ENCODE assay signal across 8 mouse cellular contexts in genomic region chr12:99393867-99394630, GRCm38 (mm10).
DNase-seq lines count a peak whose midpoint lies in the region; ATAC-seq lines count a peak whose summit lies in the region.

No protein-coding gene starts in this region.

- H3K4me1 ChIP-seq in kidney, embryonic 15.5 days = peaks cover 27% of the 10 kb centered on the region
- H3K4me1 ChIP-seq in embryonic facial prominence, embryonic 10.5 days = peaks cover 25% of the 10 kb centered on the region
- peaks cover 20% of the 10 kb centered on the region for H3K4me1 ChIP-seq in intestine, embryonic 14.5 days (replicated peaks; ENCODE audit: control insufficient read depth, insufficient read depth, low read length)
- H3K4me1 ChIP-seq in neural tube, embryonic 13.5 days (replicated peaks) = peaks cover 30% of the 10 kb centered on the region

- no peak for DNase-seq in kidney, adult 9 months
- DNase-seq in embryonic facial prominence, embryonic 10.5 days (ENCODE audit: low spot score) = no peak
- no peak for DNase-seq in intestine, embryonic 14.5 days (ENCODE audit: low spot score)
- no peak for DNase-seq in adrenal gland, postnatal 14 days
- no peak for DNase-seq in frontal cortex, adult 2 months (ENCODE audit: extremely low spot score in 1 of 2, low spot score in 1 of 2)
- no peak for DNase-seq in lung, adult 18-20 months

- peak overlapping the region; percentile 82 for H3K4me3 ChIP-seq in kidney, embryonic 15.5 days (replicated peaks)
- H3K4me3 ChIP-seq in embryonic facial prominence, embryonic 10.5 days = peak overlapping the region; percentile 95
- H3K4me3 ChIP-seq in intestine, embryonic 14.5 days (ENCODE audit: low read depth, low read length) = peak overlapping the region; percentile 76
- H3K4me3 ChIP-seq in neural tube, embryonic 13.5 days = peak overlapping the region; percentile 91

- no peaks in the 10 kb centered on the region for H3K36me3 ChIP-seq in kidney, embryonic 15.5 days
- H3K36me3 ChIP-seq in embryonic facial prominence, embryonic 10.5 days (replicated peaks) = 0 out of 2 replicates have a peak, but pooled peaks cover 4% of the 10 kb centered on the region
- H3K36me3 ChIP-seq in intestine, embryonic 14.5 days (ENCODE audit: control insufficient read depth, insufficient read depth, low read length) = no peaks in the 10 kb centered on the region
- H3K36me3 ChIP-seq in neural tube, embryonic 13.5 days = no peaks in the 10 kb centered on the region

- 45% methylated on average over 11 of the region's 11 CpGs for WGBS in kidney, embryonic 15.5 days
- WGBS in embryonic facial prominence, embryonic 10.5 days = 32% methylated on average over 11 of the region's 11 CpGs
- 52% methylated on average over 11 of the region's 11 CpGs for WGBS in intestine, embryonic 14.5 days
- WGBS in neural tube, embryonic 13.5 days = 47% methylated on average over 11 of the region's 11 CpGs

- H3K27ac ChIP-seq in kidney, embryonic 15.5 days = peak overlapping the region; percentile 92; the same call in 1 of the 2 replicates
- H3K27ac ChIP-seq in embryonic facial prominence, embryonic 10.5 days (replicated peaks) = peak overlapping the region; percentile 96; the same call in 1 of the 2 replicates
- peak overlapping the region; percentile 95; the same call in 1 of the 2 replicates for H3K27ac ChIP-seq in intestine, embryonic 14.5 days (ENCODE audit: low read depth)
- no peak overlapping the region for H3K27ac ChIP-seq in neural tube, embryonic 13.5 days (replicated peaks)

- H3K9me3 ChIP-seq in kidney, embryonic 15.5 days (replicated peaks) = no peaks in the 10 kb centered on the region
- H3K9me3 ChIP-seq in embryonic facial prominence, embryonic 10.5 days = no peaks in the 10 kb centered on the region
- no peaks in the 10 kb centered on the region for H3K9me3 ChIP-seq in intestine, embryonic 14.5 days (ENCODE audit: control insufficient read depth, low read length)
- H3K9me3 ChIP-seq in neural tube, embryonic 13.5 days = peaks cover 5% of the 10 kb centered on the region; the same call in 1 of the 2 replicates

- H3K27me3 ChIP-seq in kidney, embryonic 15.5 days = no peaks in the 10 kb centered on the region
- H3K27me3 ChIP-seq in embryonic facial prominence, embryonic 10.5 days (replicated peaks; ENCODE audit: low read depth, poor library complexity, severe bottlenecking) = no peaks in the 10 kb centered on the region
- no peaks in the 10 kb centered on the region for H3K27me3 ChIP-seq in intestine, embryonic 14.5 days (replicated peaks; ENCODE audit: control insufficient read depth, insufficient read depth, low read length)
- no peaks in the 10 kb centered on the region for H3K27me3 ChIP-seq in neural tube, embryonic 13.5 days

- no peak for ATAC-seq in kidney, embryonic 15.5 days (replicated peaks; ENCODE audit: low FRiP score)
- no peak for ATAC-seq in intestine, embryonic 14.5 days (replicated peaks; ENCODE audit: low FRiP score, low TSS enrichment, low read depth)
- no peak for ATAC-seq in neural tube, embryonic 13.5 days (ENCODE audit: low read depth)

- H3K4me2 ChIP-seq in kidney, embryonic 15.5 days = peak overlapping the region; percentile 86
- H3K4me2 ChIP-seq in intestine, embryonic 14.5 days (ENCODE audit: low read length) = peak overlapping the region; percentile 81
- peak overlapping the region; percentile 82 for H3K4me2 ChIP-seq in neural tube, embryonic 13.5 days

- no peak overlapping the region for H3K9ac ChIP-seq in kidney, embryonic 15.5 days
- peak overlapping the region; percentile 79 for H3K9ac ChIP-seq in intestine, embryonic 14.5 days (ENCODE audit: low read length)
- peak overlapping the region; percentile 88 for H3K9ac ChIP-seq in neural tube, embryonic 13.5 days
